Mouse (Mus musculus) embryonic fibroblast, embryonic 13.5 days (primary cell): Measurements from ENCODE around the gene Cct2. TPM values are rescaled to one million over a fixed set of nuclear protein-coding genes. Genes with fewer than 3 reads are reported as not detected.

Source experiments
- H3K27ac ChIP-seq: 2 replicates; pipeline ENCODE4 v1.5.1; 2012; ENCODE audit warnings: low read length, control low read depth, inconsistent platforms; ENCODE audit not compliant: insufficient read depth
- H3K4me1 ChIP-seq: 2 replicates; pipeline ENCODE4 v1.6.1; 2011; ENCODE audit warnings: low read length; ENCODE audit not compliant: control insufficient read depth, insufficient read depth
- H3K4me3 ChIP-seq: 2 replicates; pipeline ENCODE4 v1.5.1; 2011; ENCODE audit warnings: mild to moderate bottlenecking, control low read depth, low read length; ENCODE audit not compliant: insufficient read depth
- CTCF ChIP-seq: IDR thresholded peaks from 2 replicates; pipeline ENCODE4 v1.5.1; 2011; ENCODE audit warnings: mild to moderate bottlenecking, control low read depth, low read length, moderate library complexity, borderline replicate concordance; ENCODE audit not compliant: insufficient read depth
- POLR2A ChIP-seq: IDR thresholded peaks from 2 replicates; pipeline ENCODE4 v1.6.1; 2011; ENCODE audit warnings: low read depth, mild to moderate bottlenecking, control low read depth, low read length, moderate library complexity
- polyA plus RNA-seq: library from polyadenylated mRNA; stranded (reverse); fragments of >200 nt; gene quantifications from 2 replicates; pipeline ENCODE4 v1.2.4, GENCODE M21; 2011; ENCODE audit warnings: low read depth; ENCODE audit not compliant: missing spikeins, insufficient read length

The Cct2 gene
- polyA plus RNA-seq, 1 experiment: 458 TPM

GRCm38 (mm10) chr10:117005707-117006464 is 57.7 kb downstream of the Cct2 start:
- H3K4me1 ChIP-seq: no peaks in the 10 kb centered on the region
- TF ChIP-seq POLR2A (no peak), CTCF (no peak)
- no peak overlapping the region for H3K27ac ChIP-seq
- no peak overlapping the region for H3K4me3 ChIP-seq

GRCm38 (mm10) chr10:117004695-117005094 is 58.9 kb downstream of the Cct2 start:
- TF ChIP-seq CTCF: no peak
- no peak for TF ChIP-seq POLR2A
- Histone ChIP-seq H3K27ac (no peak overlapping the region), H3K4me3 (no peak overlapping the region), H3K4me1 (no peaks in the 10 kb centered on the region)

Other genes starting within 250 kb of the Cct2 start
- not detected in 2 replicates for gene Myrfl, start 166.9 kb downstream of the Cct2 start, polyA plus RNA-seq
- gene Rab3ip, start 113.0 kb downstream of the Cct2 start, polyA plus RNA-seq: 25.7 and 37.9 TPM in 2 replicates
- gene Gm10271, start 91.2 kb downstream of the Cct2 start, polyA plus RNA-seq: not detected in 2 replicates
- gene Best3, start 77.5 kb downstream of the Cct2 start, polyA plus RNA-seq: not detected in 2 replicates
- gene Lrrc10, start 18.5 kb downstream of the Cct2 start, polyA plus RNA-seq: not detected in 2 replicates
- gene Frs2, start 84.7 kb upstream of the Cct2 start, polyA plus RNA-seq: 54.8 and 61.5 TPM in 2 replicates
- 37.9 and 44.6 TPM in 2 replicates for gene Yeats4, start 160.7 kb upstream of the Cct2 start, polyA plus RNA-seq
- not detected in 2 replicates for gene 9530003J23Rik, start 174.9 kb upstream of the Cct2 start, polyA plus RNA-seq
- 13.1 and 116 TPM in 2 replicates for gene Lyz2, start 218.5 kb upstream of the Cct2 start, polyA plus RNA-seq
- 0.93 TPM in 1 of 2 replicates, not detected in the other for gene Lyz1, start 229.1 kb upstream of the Cct2 start, polyA plus RNA-seq